Mouse (Mus musculus) midbrain, postnatal 0 days (tissue): ENCODE measurements around the gene Adcy7. TPM values are rescaled to one million over a fixed set of nuclear protein-coding genes. Genes with fewer than 3 reads are reported as not detected.

Experiments used
- ATAC-seq: fragments of 200-750 bp; cut with Nextera tagmentation; 2 replicates; pipeline ENCODE4 v1.8.0; 2017; ENCODE audit warnings: moderate number of reproducible peaks, mild to moderate bottlenecking, moderate TSS enrichment, moderate library complexity; ENCODE audit not compliant: low FRiP score
- DNase-seq: peaks from one replicate; pipeline ENCODE4 v3.0.0-alpha.2; 2015; ENCODE audit warnings: low spot score
- H3K27ac ChIP-seq: fragments of 300-500 bp; sonication (generic); 2 replicates; pipeline ENCODE4 v1.5.1; 2014; ENCODE audit warnings: low read depth, mild to moderate bottlenecking, low read length, mixed read lengths
- H3K27me3 ChIP-seq: fragments of 300-500 bp; sonication (generic); 2 replicates; pipeline ENCODE4 v1.6.1; 2014; ENCODE audit warnings: low read length, control low read depth, mixed read lengths; ENCODE audit not compliant: insufficient read depth
- H3K36me3 ChIP-seq: fragments of 300-500 bp; sonication (generic); 2 replicates; pipeline ENCODE4 v1.6.1; 2014; ENCODE audit warnings: low read length, control low read depth, mixed read lengths; ENCODE audit not compliant: insufficient read depth
- H3K4me1 ChIP-seq: fragments of 300-500 bp; sonication (generic); 2 replicates; pipeline ENCODE4 v1.6.1; 2014; ENCODE audit warnings: mild to moderate bottlenecking, control low read depth, antibody characterized with exemption, low read length, mixed read lengths; ENCODE audit not compliant: insufficient read depth
- H3K4me2 ChIP-seq: fragments of 300-500 bp; sonication (generic); 2 replicates; pipeline ENCODE4 v1.6.1; 2014; ENCODE audit warnings: low read depth, mild to moderate bottlenecking, low read length, mixed read lengths; ENCODE audit not compliant: poor library complexity, severe bottlenecking
- H3K4me3 ChIP-seq: fragments of 300-500 bp; sonication (generic); 2 replicates; pipeline ENCODE4 v1.5.1; 2014; ENCODE audit warnings: low read depth, mild to moderate bottlenecking, low read length, moderate library complexity
- H3K9ac ChIP-seq: fragments of 300-500 bp; sonication (generic); replicated peaks from 2 replicates; pipeline ENCODE4 v1.6.1; 2014; ENCODE audit warnings: mild to moderate bottlenecking, low read length, moderate library complexity, mixed read lengths; ENCODE audit not compliant: poor library complexity, severe bottlenecking
- H3K9me3 ChIP-seq: fragments of 300-500 bp; sonication (generic); 2 replicates; pipeline ENCODE4 v1.6.1; 2016; ENCODE audit warnings: low read length, control low read depth
- CTCF ChIP-seq: IDR thresholded peaks from 2 replicates; pipeline ENCODE4 v1.5.1; 2016; ENCODE audit warnings: antibody characterized with exemption, mild to moderate bottlenecking
- WGBS: fragments of 180-500 bp; shearing (Covaris S2); extraction: QIAGEN DNeasy Blood & Tissue Kit; methylation state at CpG from one replicate; pipeline ENCODE4 v1.1.7; 2014; 5-methylcytosine and 5-hydroxymethylcytosine counted together
- polyA plus RNA-seq: library from polyadenylated mRNA; unstranded; fragments of >200 nt; fragmentation: Nextera tagmentation; extraction: Ambion mirVana; gene quantifications from 2 replicates; pipeline ENCODE4 v1.2.1, GENCODE M21; 2015
- total RNA-seq: library from RNA; depleted of rRNA; stranded (reverse); fragments of >200 nt; gene quantifications from 2 replicates; pipeline ENCODE4 v1.2.3, GENCODE M21; 2014

The Adcy7 gene
- total and polyA plus RNA-seq, 2 experiments from 2014 or later, result 11.1 to 21.4 TPM

GRCm38 (mm10) chr8:88359959-88360358, 87.8 kb downstream of the Adcy7 start:
- WGBS, result 85% methylated on average over 2 of the region's 2 CpGs
- no peak for DNase-seq
- Histone ChIP-seq H3K4me2 (peak overlapping the region; percentile 98; the same call in 1 of the 2 replicates), H3K36me3 (peaks cover 18% of the 10 kb centered on the region), H3K27ac (no peak overlapping the region), H3K4me1 (peaks cover 6% of the 10 kb centered on the region; the same call in 1 of the 2 replicates), H3K9ac (no peak overlapping the region), H3K27me3 (no peaks in the 10 kb centered on the region), H3K4me3 (no peak overlapping the region), H3K9me3 (no peaks in the 10 kb centered on the region)
- no peak for ATAC-seq
- peak; percentile 27; the same call in 1 of the 2 replicates for TF ChIP-seq CTCF

GRCm38 (mm10) chr8:88361044-88361707, 89.0 kb downstream of the Adcy7 start:
- Histone ChIP-seq H3K4me3 (peak overlapping the region; percentile 100), H3K36me3 (peaks cover 6% of the 10 kb centered on the region; the same call in 1 of the 2 replicates), H3K9me3 (no peaks in the 10 kb centered on the region), H3K4me1 (peaks cover 6% of the 10 kb centered on the region; the same call in 1 of the 2 replicates), H3K27me3 (no peaks in the 10 kb centered on the region), H3K9ac (peak overlapping the region; percentile 88), H3K4me2 (peak overlapping the region; percentile 98), H3K27ac (peak overlapping the region; percentile 76)
- no peak for ATAC-seq
- under 1% methylated on average over 31 of the region's 31 CpGs for WGBS
- no peak for TF ChIP-seq CTCF
- DNase-seq, result no peak

- Histone ChIP-seq H3K36me3 (peaks cover 6% of the 10 kb centered on the region; the same call in 1 of the 2 replicates), H3K27me3 (no peaks in the 10 kb centered on the region), H3K4me3 (peak within 1 kb of the TSS; percentile 100), H3K4me1 (peaks cover 6% of the 10 kb centered on the region; the same call in 1 of the 2 replicates), H3K9ac (peak within 1 kb of the TSS; percentile 88), H3K27ac (peak within 1 kb of the TSS; percentile 76), H3K4me2 (peak within 1 kb of the TSS; percentile 98), H3K9me3 (no peaks in the 10 kb centered on the region)
- under 1% methylated on average over 54 of the region's 91 CpGs for WGBS
- peak; percentile 79 for TF ChIP-seq CTCF
- DNase-seq, result peak; percentile 82
- peak; percentile 88 for ATAC-seq
These were observed 89.7 kb downstream of the Adcy7 start, which contains the start of gene Brd7 for GRCm38 (mm10) chr8:88361708-88362428. Brd7 (minus strand) TSS chr8:88362194.

GRCm38 (mm10) chr8:88362446-88363150, 90.4 kb downstream of the Adcy7 start:
- 36% methylated on average over 11 of the region's 11 CpGs for WGBS
- DNase-seq, result no peak
- peak overlapping the region; percentile 100 for H3K4me3 ChIP-seq
- no peaks in the 10 kb centered on the region for H3K27me3 ChIP-seq
- H3K27ac ChIP-seq, result no peak overlapping the region
- H3K9me3 ChIP-seq, result no peaks in the 10 kb centered on the region
- no peak for ATAC-seq
- TF ChIP-seq CTCF, result no peak
- peaks cover under 1% of the 10 kb centered on the region; the same call in 1 of the 2 replicates for H3K36me3 ChIP-seq
- no peak overlapping the region for H3K9ac ChIP-seq
- H3K4me1 ChIP-seq, result peaks cover 6% of the 10 kb centered on the region; the same call in 1 of the 2 replicates
- H3K4me2 ChIP-seq, result peak overlapping the region; percentile 98

GRCm38 (mm10) chr8:88369221-88369620, 97.0 kb downstream of the Adcy7 start:
- 18% methylated on average over 6 of the region's 6 CpGs for WGBS
- no peak overlapping the region for H3K9ac ChIP-seq
- H3K4me2 ChIP-seq, result no peak overlapping the region
- no peaks in the 10 kb centered on the region for H3K9me3 ChIP-seq
- H3K27me3 ChIP-seq, result no peaks in the 10 kb centered on the region
- ATAC-seq (no peak; the same call in 1 of the 2 replicates), DNase-seq (peak; percentile 38)
- H3K36me3 ChIP-seq, result no peaks in the 10 kb centered on the region
- H3K27ac ChIP-seq, result no peak overlapping the region
- TF ChIP-seq CTCF, result peak; percentile 71
- H3K4me1 ChIP-seq, result no peaks in the 10 kb centered on the region
- no peak overlapping the region for H3K4me3 ChIP-seq
